Mouse (Mus musculus) small intestine, adult 10 weeks (tissue): ENCODE results near the gene Sult3a2. TPM values are rescaled to one million over a fixed set of nuclear protein-coding genes. Genes with fewer than 3 reads are reported as not detected.

Experiments used
- polyA plus RNA-seq: library from polyadenylated mRNA; stranded (reverse); fragments of 350-450 nt; fragmentation: Illumina TruSeq; extraction: RNeasy Lipid Tissue Mini Kit (QIAGEN cat#74804); gene quantifications from one replicate; pipeline ENCODE4 v1.2.3, GENCODE M21; 2014; ENCODE audit warnings: low replicate concordance

Gene Sult3a2
- polyA plus RNA-seq = not detected

GRCm38 (mm10) chr10:33786604-33787003, at the start of gene Sult3a2:
Gene Sult3a2, minus strand, starts transcription at chr10:33786704.

Other genes with a start within 250 kb of the Sult3a2 start
- 0.33 TPM for gene Clvs2, start 161.9 kb downstream of the Sult3a2 start, polyA plus RNA-seq
- not detected for gene Sult3a1, start 71.0 kb upstream of the Sult3a2 start, polyA plus RNA-seq
- 0.63 TPM for gene Rsph4a, start 118.4 kb upstream of the Sult3a2 start, polyA plus RNA-seq
- 67.4 TPM for gene Zup1, start 164.6 kb upstream of the Sult3a2 start, polyA plus RNA-seq
- gene Rwdd1, start 232.9 kb upstream of the Sult3a2 start, polyA plus RNA-seq = 155 TPM